Mouse (Mus musculus) gastrocnemius, adult 18-20 months (tissue): ENCODE measurements at regions not wholly inside any gene's neighbourhood (a gene's known extent, or its start where the extent isn't known, plus 50 kb on each side); places are given as distances from the start of the nearest gene placed in this dataset.
A peak's percentile ranks its signal among the peaks of the same experiment; 100 is the strongest.

Source experiments
- DNase-seq: peaks from one replicate; pipeline ENCODE4 v3.0.0; 2021; ENCODE audit warnings: low spot score

GRCm38 (mm10) chr16:86007799-86008198 lies 106.2 kb upstream of the Adamts5 start:
- DNase-seq, result no peak

- DNase-seq, result no peak
Measured at GRCm38 (mm10) chr16:86000846-86001245, 99.2 kb upstream of the Adamts5 start.

- no peak for DNase-seq
Measured at GRCm38 (mm10) chr16:85985841-85986240, 84.2 kb upstream of the Adamts5 start.

GRCm38 (mm10) chr16:85977102-85977501 lies 75.5 kb upstream of the Adamts5 start:
- DNase-seq, result peak; percentile 34

GRCm38 (mm10) chr16:85966892-85967444 lies 65.3 kb upstream of the Adamts5 start:
- DNase-seq, result no peak

- no peak for DNase-seq
Measured at GRCm38 (mm10) chr16:85966251-85966650, 64.6 kb upstream of the Adamts5 start.

- DNase-seq, result no peak
Measured at GRCm38 (mm10) chr16:85964352-85965210, 63.0 kb upstream of the Adamts5 start.

- no peak for DNase-seq
Measured at GRCm38 (mm10) chr16:85956006-85956562, 54.5 kb upstream of the Adamts5 start.

GRCm38 (mm10) chr16:85951628-85952027 lies 50.0 kb upstream of the Adamts5 start:
- no peak for DNase-seq
